Mouse (Mus musculus) ES-Bruce4 (cell line): Measurements from ENCODE around the gene Gm13698.
"Not testable (repeated sequence)": the region's sequence is repeated elsewhere in the genome, so short reads cannot be mapped to it uniquely, and the experiment has no call there.

Source experiments
- CTCF ChIP-seq: IDR thresholded peaks from one replicate; pipeline ENCODE4 v1.8.1; 2011; ENCODE audit warnings: low read depth, low read length
- POLR2A ChIP-seq: IDR thresholded peaks from one replicate; pipeline ENCODE4 v1.8.1; 2011; ENCODE audit warnings: low read length; ENCODE audit not compliant: insufficient read depth

DNA sequence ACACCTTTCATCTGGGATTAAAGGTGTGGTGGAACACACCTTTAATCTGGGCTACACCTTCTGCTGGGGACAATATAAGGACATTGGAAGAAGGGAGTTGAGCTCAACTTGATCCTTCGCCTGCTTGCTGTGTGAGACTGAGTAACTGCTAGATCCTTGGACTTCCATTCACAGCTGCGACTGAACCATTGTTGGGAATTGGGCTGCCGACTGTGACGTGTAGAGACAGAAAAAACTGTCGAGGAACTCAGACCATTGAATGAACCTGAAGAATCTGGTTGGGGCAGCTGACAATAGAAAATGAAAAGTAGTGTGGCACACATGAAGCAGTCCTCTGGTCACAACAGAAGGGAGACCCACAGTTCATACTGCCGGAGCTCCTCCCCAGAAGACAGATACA is at the start of gene Gm13698:
- TF ChIP-seq CTCF, POLR2A: not testable (repeated sequence)
